Mouse (Mus musculus) midbrain, embryonic 13.5 days (tissue): ENCODE data around the gene Gm20518. TPM values are rescaled to one million over a fixed set of nuclear protein-coding genes. Genes with fewer than 3 reads are reported as not detected.

Experiments
- ATAC-seq: fragments of 200-750 bp; cut with Nextera tagmentation; 2 replicates; pipeline ENCODE4 v1.8.0; 2017; ENCODE audit warnings: mild to moderate bottlenecking, moderate TSS enrichment, moderate library complexity
- H3K27ac ChIP-seq: fragments of 300-500 bp; sonication (generic); 2 replicates; pipeline ENCODE4 v1.5.1; 2015; ENCODE audit warnings: inconsistent platforms, mild to moderate bottlenecking, moderate library complexity
- H3K27me3 ChIP-seq: fragments of 300-500 bp; sonication (generic); 2 replicates; pipeline ENCODE4 v1.6.1; 2015; ENCODE audit warnings: mild to moderate bottlenecking, inconsistent platforms
- H3K36me3 ChIP-seq: fragments of 300-500 bp; sonication (generic); 2 replicates; pipeline ENCODE4 v1.6.1; 2015; ENCODE audit warnings: mild to moderate bottlenecking, inconsistent platforms
- H3K4me1 ChIP-seq: fragments of 300-500 bp; sonication (generic); replicated peaks from 2 replicates; pipeline ENCODE4 v1.6.1; 2015; ENCODE audit warnings: inconsistent platforms
- H3K4me2 ChIP-seq: fragments of 300-500 bp; sonication (generic); replicated peaks from 2 replicates; pipeline ENCODE4 v1.6.1; 2015; ENCODE audit warnings: moderate library complexity, mild to moderate bottlenecking, inconsistent platforms
- H3K4me3 ChIP-seq: fragments of 300-500 bp; sonication (generic); replicated peaks from 2 replicates; pipeline ENCODE4 v1.5.1; 2015; ENCODE audit warnings: mild to moderate bottlenecking, inconsistent platforms
- H3K9ac ChIP-seq: fragments of 300-500 bp; sonication (generic); replicated peaks from 2 replicates; pipeline ENCODE4 v1.6.1; 2015; ENCODE audit warnings: mild to moderate bottlenecking, inconsistent platforms
- H3K9me3 ChIP-seq: fragments of 300-500 bp; sonication (generic); 2 replicates; pipeline ENCODE4 v1.6.1; 2016; ENCODE audit warnings: mild to moderate bottlenecking, inconsistent platforms
- WGBS: fragments of 180-500 bp; shearing (Covaris S2); methylation state at CpG from one replicate; pipeline ENCODE4 v1.1.7; 2015; 5-methylcytosine and 5-hydroxymethylcytosine counted together
- polyA plus RNA-seq: library from polyadenylated mRNA; unstranded; fragments of >200 nt; fragmentation: Nextera tagmentation; extraction: Ambion mirVana; gene quantifications from 2 replicates; pipeline ENCODE4 v1.2.1, GENCODE M21; 2015

Gene Gm20518
- polyA plus RNA-seq, 1 experiment from 2014 or later, result 0.71 TPM

- Histone ChIP-seq H3K4me3 (no peak overlapping the region), H3K9ac (no peak overlapping the region), H3K4me2 (no peak overlapping the region), H3K4me1 (peaks cover 11% of the 10 kb centered on the region), H3K9me3 (no peaks in the 10 kb centered on the region), H3K36me3 (peaks cover 53% of the 10 kb centered on the region), H3K27ac (no peak overlapping the region), H3K27me3 (peaks cover 37% of the 10 kb centered on the region)
- WGBS, result 75% methylated on average over 3 of the region's 3 CpGs
- ATAC-seq, result no peak
These were observed 98.7 kb downstream of the Gm20518 start for GRCm38 (mm10) chr16:17792728-17793127.

- ATAC-seq, result no peak
- peaks cover 81% of the 10 kb centered on the region for H3K36me3 ChIP-seq
- WGBS, result 65% methylated on average over 3 of the region's 3 CpGs
These were observed 106.1 kb downstream of the Gm20518 start for GRCm38 (mm10) chr16:17785337-17785736.

More at GRCm38 (mm10) chr16:17785337-17785736, 106.1 kb downstream of the Gm20518 start:
- H3K27ac ChIP-seq, result no peak overlapping the region
- H3K4me3 ChIP-seq, result no peak overlapping the region
- no peaks in the 10 kb centered on the region for H3K4me1 ChIP-seq
- H3K4me2 ChIP-seq, result no peak overlapping the region
- no peaks in the 10 kb centered on the region for H3K9me3 ChIP-seq
- H3K9ac ChIP-seq, result no peak overlapping the region
- H3K27me3 ChIP-seq, result no peaks in the 10 kb centered on the region

Other genes with a start within 250 kb of the Gm20518 start
- 4.4 and 4.8 TPM in 2 replicates for gene Ccdc74a, start 245.2 kb downstream of the Gm20518 start, polyA plus RNA-seq
- 44.7 and 47.7 TPM in 2 replicates for gene Med15, start 158.8 kb downstream of the Gm20518 start, polyA plus RNA-seq
- 64.9 and 68.9 TPM in 2 replicates for gene Klhl22, start 132.1 kb downstream of the Gm20518 start, polyA plus RNA-seq
- 0.85 and 1.6 TPM in 2 replicates for gene Scarf2, start 94.4 kb downstream of the Gm20518 start, polyA plus RNA-seq
- gene B830017H08Rik, start 58.5 kb downstream of the Gm20518 start, polyA plus RNA-seq, result 0.54 and 0.70 TPM in 2 replicates
- 5.3 and 5.5 TPM in 2 replicates for gene Car15, start 53.3 kb downstream of the Gm20518 start, polyA plus RNA-seq
- gene Tssk1, start 2.6 kb upstream of the Gm20518 start, polyA plus RNA-seq, result 0.07 TPM in 1 of 2 replicates, not detected in the other
- gene Dgcr2, start 6.9 kb upstream of the Gm20518 start, polyA plus RNA-seq, result 97.9 and 103 TPM in 2 replicates
- 0.14 and 0.19 TPM in 2 replicates for gene Tssk2, start 7.0 kb upstream of the Gm20518 start, polyA plus RNA-seq
- 56.1 and 56.6 TPM in 2 replicates for gene Ess2, start 19.7 kb upstream of the Gm20518 start, polyA plus RNA-seq
- 0.40 and 1.5 TPM in 2 replicates for gene Gsc2, start 23.4 kb upstream of the Gm20518 start, polyA plus RNA-seq
- 146 and 148 TPM in 2 replicates for gene Slc25a1, start 36.5 kb upstream of the Gm20518 start, polyA plus RNA-seq
- not detected in 2 replicates for gene Vpreb2, start 88.8 kb upstream of the Gm20518 start, polyA plus RNA-seq
- gene Dgcr6, start 161.2 kb upstream of the Gm20518 start, polyA plus RNA-seq, result 173 and 179 TPM in 2 replicates
- 4.9 and 5.2 TPM in 2 replicates for gene Prodh, start 198.5 kb upstream of the Gm20518 start, polyA plus RNA-seq
- 10.4 and 13.4 TPM in 2 replicates for gene Rtn4r, start 236.0 kb upstream of the Gm20518 start, polyA plus RNA-seq